Mouse (Mus musculus) bone marrow macrophage, adult 2 months (primary cell): ENCODE data around the gene Pkn2.

Experiments used
- CTCF ChIP-seq: IDR thresholded peaks from 2 replicates; pipeline ENCODE4 v1.5.1; 2012; ENCODE audit warnings: low read depth, mild to moderate bottlenecking, low read length, moderate library complexity
- POLR2A ChIP-seq: IDR thresholded peaks from 2 replicates; pipeline ENCODE4 v1.6.1; 2012; ENCODE audit warnings: mild to moderate bottlenecking, low read depth, low read length, borderline replicate concordance

- TF ChIP-seq CTCF, result no peak
- TF ChIP-seq POLR2A, result no peak
Observed at GRCm38 (mm10) chr3:142755132-142755867, 126.5 kb downstream of the Pkn2 start.
